Comparison of ENCODE assay signal across 13 mouse cellular contexts in genomic region chr3:65673725-65674124, GRCm38 (mm10). TPM values are rescaled to one million over a fixed set of nuclear protein-coding genes. Genes with fewer than 3 reads are reported as not detected.
DNase-seq lines count a peak whose midpoint lies in the region; ATAC-seq lines count a peak whose summit lies in the region.
"Had no signal": no experiment of that assay in that cellular context is flagged by ENCODE, and none has a peak within 500 bp of the region (broad histone marks: within the 10 kb centered on the region; RNA-seq: fewer than 3 reads in every experiment).

No protein-coding gene starts in this region.

- H3K36me3 ChIP-seq in kidney, embryonic 14.5 days (ENCODE audit: control insufficient read depth, insufficient read depth, low read length) = no peaks in the 10 kb centered on the region
- H3K36me3 ChIP-seq in heart, embryonic 11.5 days (ENCODE audit: control insufficient read depth, insufficient read depth, low read length) = no peaks in the 10 kb centered on the region
- H3K36me3 ChIP-seq: embryonic facial prominence, embryonic 12.5 days had no signal

- H3K4me3 ChIP-seq in kidney, embryonic 14.5 days (ENCODE audit: low read length) = no peak overlapping the region
- peak overlapping the region; percentile 12; the same call in 1 of the 2 replicates for H3K4me3 ChIP-seq in heart, embryonic 11.5 days (ENCODE audit: low read depth, low read length)
- H3K4me3 ChIP-seq: embryonic facial prominence, embryonic 12.5 days had no signal

- DNase-seq in kidney, postnatal 14 days = peak; percentile 31
- peak; percentile 16 to 29 for DNase-seq in heart, postnatal 36 days
- DNase-seq in skeletal muscle tissue, adult 2 months (ENCODE audit: low read depth, low spot score) = peak; percentile 14
- DNase-seq in left cerebral cortex, postnatal 36 days (ENCODE audit: low spot score in 2 of 2) = no peak
- no peak for DNase-seq in right cerebral cortex, postnatal 10 days (ENCODE audit: low spot score in 2 of 2)
- DNase-seq: cerebellum, adult 18-20 months; liver, postnatal 0 days; thymus, postnatal 14 days had no signal

- H3K4me2 ChIP-seq in kidney, embryonic 14.5 days (replicated peaks; ENCODE audit: low read depth, low read length) = no peak overlapping the region
- H3K4me2 ChIP-seq in heart, embryonic 11.5 days = peak overlapping the region; percentile 50
- H3K4me2 ChIP-seq: embryonic facial prominence, embryonic 12.5 days had no signal

- 43% methylated on average over 8 of the region's 8 CpGs for WGBS in kidney, embryonic 14.5 days
- 10% methylated on average over 8 of the region's 8 CpGs for WGBS in heart, embryonic 11.5 days (ENCODE audit: insufficient replicate concordance)

- 0 out of 2 replicates have a peak, but pooled peaks cover 4% of the 10 kb centered on the region for H3K4me1 ChIP-seq in kidney, embryonic 14.5 days (ENCODE audit: control insufficient read depth, insufficient read depth, low read length)
- peaks cover 5% of the 10 kb centered on the region; the same call in 1 of the 2 replicates for H3K4me1 ChIP-seq in heart, embryonic 11.5 days (ENCODE audit: control insufficient read depth, insufficient read depth, low read length)
- H3K4me1 ChIP-seq: embryonic facial prominence, embryonic 12.5 days had no signal

- no peaks in the 10 kb centered on the region for H3K27me3 ChIP-seq in kidney, embryonic 14.5 days (ENCODE audit: control insufficient read depth, insufficient read depth, low read length)
- no peaks in the 10 kb centered on the region for H3K27me3 ChIP-seq in heart, embryonic 11.5 days (ENCODE audit: control insufficient read depth, insufficient read depth, low read length)
- H3K27me3 ChIP-seq: embryonic facial prominence, embryonic 12.5 days had no signal

- no peak overlapping the region for H3K27ac ChIP-seq in kidney, embryonic 14.5 days (ENCODE audit: low read depth, low read length)
- peak overlapping the region; percentile 22 for H3K27ac ChIP-seq in heart, embryonic 11.5 days (ENCODE audit: low read depth, low read length)
- H3K27ac ChIP-seq: embryonic facial prominence, embryonic 12.5 days; hindbrain, postnatal 0 days had no signal

- intact Hi-C loops in heart, postnatal 36 days (cut with DNase I) = no loop called here
- intact Hi-C loops in left cerebral cortex, postnatal 36 days (cut with DNase I) = no loop called here

- no peaks in the 10 kb centered on the region for H3K9me3 ChIP-seq in kidney, embryonic 14.5 days (ENCODE audit: control insufficient read depth, low read length)
- no peaks in the 10 kb centered on the region for H3K9me3 ChIP-seq in heart, embryonic 11.5 days (replicated peaks; ENCODE audit: control insufficient read depth, low read length)
- H3K9me3 ChIP-seq: embryonic facial prominence, embryonic 12.5 days had no signal

- no peak overlapping the region for H3K9ac ChIP-seq in kidney, embryonic 14.5 days (ENCODE audit: low read depth, low read length)
- 0 out of 2 replicates have a peak overlapping the region, but pooled peaks have one; percentile 59 for H3K9ac ChIP-seq in heart, embryonic 11.5 days (ENCODE audit: low read depth, low read length)
- H3K9ac ChIP-seq: embryonic facial prominence, embryonic 12.5 days; liver, postnatal 0 days had no signal

- ATAC-seq in kidney, embryonic 14.5 days (ENCODE audit: low FRiP score, low TSS enrichment) = no peak
- ATAC-seq in heart, embryonic 11.5 days (replicated peaks; ENCODE audit: insufficient number of reproducible peaks, low FRiP score, low TSS enrichment) = no peak
- no peak for ATAC-seq in megakaryocyte, adult 5-6 weeks (ENCODE audit: poor library complexity, severe bottlenecking)
- ATAC-seq: hindbrain, postnatal 0 days; liver, postnatal 0 days had no signal

RNA-seq across cellular contexts. Expression of gene Lekr1, which starts 7.7 kb away (rescaled TPM):
- polyA plus RNA-seq in kidney, embryonic 14.5 days (2014; fragmentation: Nextera tagmentation; extraction: Ambion mirVana) = 7.2 and 8.7 TPM in 2 replicates
- polyA plus RNA-seq in heart, embryonic 11.5 days (2014; fragmentation: Nextera tagmentation; extraction: Ambion mirVana) = 5.4 and 7.2 TPM in 2 replicates
- total RNA-seq in heart, postnatal 36 days (2021) = 1 to 10 TPM; 2.3 to 2.4 TPM
- total RNA-seq in left cerebral cortex, postnatal 36 days (2021) = 1 to 10 TPM; 6.9 to 8.2 TPM
- total RNA-seq in megakaryocyte, adult 5-6 weeks (2015) = 1.2 and 2.1 TPM in 2 replicates
- total RNA-seq in megakaryocyte, adult 5-6 weeks (2017) = 0.70 and 1.6 TPM in 2 replicates

Comparison
In these comparisons a context has a peak if more than half of its experiments do, and no peak if none do; other contexts are left out.
1. DNase-seq: peak in kidney, postnatal 14 days (single experiment), heart, postnatal 36 days (2 of 2) and skeletal muscle tissue, adult 2 months (single experiment); none in left cerebral cortex, postnatal 36 days (0 of 2) and right cerebral cortex, postnatal 10 days (0 of 2).